Mouse (Mus musculus) ES-E14 (cell line): Measurements from ENCODE around the gene Bpifb4.

Source experiments
- HCFC1 ChIP-seq: IDR thresholded peaks from 2 replicates; pipeline ENCODE4 v1.6.1; 2012; ENCODE audit warnings: low read length, inconsistent platforms, borderline replicate concordance; ENCODE audit not compliant: insufficient read depth
- MAFK ChIP-seq: IDR thresholded peaks from 2 replicates; pipeline ENCODE4 v1.6.1; 2014; ENCODE audit warnings: mild to moderate bottlenecking, low read depth, low read length, inconsistent platforms; ENCODE audit not compliant: insufficient read depth

DNA sequence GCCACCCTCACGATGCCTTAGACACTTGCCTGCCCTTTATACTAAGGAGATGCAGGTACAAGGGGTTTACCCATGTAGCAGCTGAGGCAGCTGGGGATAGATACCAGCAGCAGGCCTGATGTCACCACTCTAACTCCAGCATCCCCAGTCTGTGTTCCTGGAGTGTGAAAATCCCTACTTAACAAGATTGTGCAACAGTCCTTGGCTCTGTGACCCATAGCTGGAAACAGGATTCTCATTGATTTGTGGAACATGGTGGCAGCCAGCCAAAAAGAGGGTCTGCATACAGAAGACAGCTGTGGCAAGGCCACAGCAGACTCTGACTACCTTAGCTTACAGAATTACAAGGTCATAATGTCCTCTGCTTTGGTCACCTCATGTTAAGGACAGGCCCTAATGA is 67.1 kb downstream of the Bpifb4 start:
- TF ChIP-seq MAFK (no peak), HCFC1 (no peak)
